Mouse (Mus musculus) CH12.LX (cell line): ENCODE measurements at regions not wholly inside any gene's neighbourhood (a gene's known extent, or its start where the extent isn't known, plus 50 kb on each side); places are given as distances from the start of the nearest gene placed in this dataset.
A peak's percentile ranks its signal among the peaks of the same experiment; 100 is the strongest.

Experiments used
- DNase-seq: peaks from one replicate; pipeline ENCODE4 v3.0.0-alpha.2; 2013; ENCODE audit errors: extremely low read depth
- H3K27ac ChIP-seq: 2 replicates; pipeline ENCODE4 v1.5.1; 2012; ENCODE audit warnings: low read depth, mild to moderate bottlenecking, control low read depth, moderate library complexity; ENCODE audit not compliant: insufficient read depth
- H3K27me3 ChIP-seq: replicated peaks from 2 replicates; pipeline ENCODE3; 2012; ENCODE audit warnings: inconsistent platforms
- H3K36me3 ChIP-seq, 2 experiments: replicated peaks in 1 of 2; 2 replicates each; pipeline versions ENCODE3 to v1.6.1; 2012; ENCODE audit warnings: inconsistent platforms in 1 of 2, low read length in 1 of 2, mild to moderate bottlenecking in 1 of 2, mixed read lengths in 1 of 2, moderate library complexity in 1 of 2; ENCODE audit not compliant: control insufficient read depth in 1 of 2, insufficient read depth in 1 of 2
- H3K4me1 ChIP-seq, 2 experiments: 2 replicates each; pipeline ENCODE4 v1.6.1; 2012; ENCODE audit warnings: inconsistent platforms in 1 of 2, moderate library complexity in 1 of 2; ENCODE audit not compliant: insufficient read depth in 2 of 2, control insufficient read depth in 1 of 2
- H3K4me2 ChIP-seq: 2 replicates; pipeline ENCODE4 v1.6.1; 2012; ENCODE audit warnings: low read depth, mild to moderate bottlenecking, control low read depth; ENCODE audit not compliant: poor library complexity, insufficient read depth, severe bottlenecking
- H3K4me3 ChIP-seq, 3 experiments: fragments of 150-350 bp in 1 of 3; sonication (generic) in 1 of 3; replicated peaks in 1 of 3; 2 replicates each; pipeline versions ENCODE3 to v1.5.1; 2011 to 2012; ENCODE audit warnings: low read depth in 2 of 3, low read length in 2 of 3, mild to moderate bottlenecking in 2 of 3, moderate library complexity in 2 of 3, control low read depth in 1 of 3, improper control_type of control experiment in 1 of 3, inconsistent platforms in 1 of 3, mixed read lengths in 1 of 3; ENCODE audit not compliant: poor library complexity in 1 of 3
- H3K79me2 ChIP-seq: replicated peaks from 2 replicates; pipeline ENCODE4 v1.6.1; 2012; ENCODE audit warnings: mild to moderate bottlenecking, moderate library complexity; ENCODE audit not compliant: control insufficient read depth, poor library complexity, insufficient read depth, severe bottlenecking; ENCODE audit errors: extremely low read depth
- H3K9ac ChIP-seq: 2 replicates; pipeline ENCODE4 v1.6.1; 2012; ENCODE audit warnings: low read depth, mild to moderate bottlenecking, control low read depth, moderate library complexity; ENCODE audit not compliant: insufficient read depth
- H3K9me3 ChIP-seq: replicated peaks from 2 replicates; pipeline ENCODE3; 2012; ENCODE audit warnings: low read length, inconsistent platforms, mixed read lengths
- CHD2 ChIP-seq: IDR thresholded peaks from 2 replicates; pipeline ENCODE4 v1.6.1; 2011; ENCODE audit warnings: low read length, improper control_type of control experiment
- CTCF ChIP-seq, 2 experiments: IDR thresholded peaks in 1 of 2; conservative IDR thresholded peaks in 1 of 2; 2 replicates each; pipeline ENCODE4 v1.5.1; 2011 to 2012; ENCODE audit warnings: low read depth in 2 of 2, low read length in 2 of 2, improper control_type of control experiment in 1 of 2, inconsistent platforms in 1 of 2, mild to moderate bottlenecking in 1 of 2, moderate library complexity in 1 of 2
- E2F4 ChIP-seq: IDR thresholded peaks from 2 replicates; pipeline ENCODE4 v1.6.1; 2011; ENCODE audit warnings: low read depth, low read length, improper control_type of control experiment; ENCODE audit not compliant: insufficient replicate concordance
- ELF1 ChIP-seq: IDR thresholded peaks from 2 replicates; pipeline ENCODE4 v1.6.1; 2014; ENCODE audit warnings: low read depth, mild to moderate bottlenecking, inconsistent platforms, low read length, improper control_type of control experiment
- JUND ChIP-seq: conservative IDR thresholded peaks from 2 replicates; pipeline ENCODE4 v1.6.1; 2011; ENCODE audit warnings: low read depth, low read length, improper control_type of control experiment
- MAFK ChIP-seq: IDR thresholded peaks from 2 replicates; pipeline ENCODE4 v1.6.1; 2011; ENCODE audit warnings: low read length, improper control_type of control experiment; ENCODE audit not compliant: insufficient replicate concordance
- MAX ChIP-seq: IDR thresholded peaks from 2 replicates; pipeline ENCODE4 v1.6.1; 2011; ENCODE audit warnings: low read length, improper control_type of control experiment
- MAZ ChIP-seq: IDR thresholded peaks from 2 replicates; pipeline ENCODE4 v1.6.1; 2012; ENCODE audit warnings: low read depth, mild to moderate bottlenecking, inconsistent platforms, low read length, improper control_type of control experiment, moderate library complexity
- MEF2A ChIP-seq: IDR thresholded peaks from 2 replicates; pipeline ENCODE4 v1.6.1; 2014; ENCODE audit warnings: low read depth, mild to moderate bottlenecking, inconsistent platforms, low read length, improper control_type of control experiment, borderline replicate concordance
- NELFE ChIP-seq: IDR thresholded peaks from 2 replicates; pipeline ENCODE4 v1.6.1; 2011; ENCODE audit warnings: low read depth, low read length, improper control_type of control experiment
- NRF1 ChIP-seq: IDR thresholded peaks from 2 replicates; pipeline ENCODE4 v1.6.1; 2014; ENCODE audit warnings: low read depth, mild to moderate bottlenecking, inconsistent platforms, low read length, improper control_type of control experiment, moderate library complexity
- PAX5 ChIP-seq: IDR thresholded peaks from 2 replicates; pipeline ENCODE4 v1.6.1; 2012; ENCODE audit warnings: low read length, inconsistent platforms, mixed read lengths
- POLR2AphosphoS2 ChIP-seq: IDR thresholded peaks from 2 replicates; pipeline ENCODE4 v1.6.1; 2011; ENCODE audit warnings: low read depth, low read length, improper control_type of control experiment
- RAD21 ChIP-seq: IDR thresholded peaks from 2 replicates; pipeline ENCODE4 v1.6.1; 2011; ENCODE audit warnings: low read depth, mild to moderate bottlenecking, low read length, improper control_type of control experiment, moderate library complexity
- SIN3A ChIP-seq: IDR thresholded peaks from 2 replicates; pipeline ENCODE4 v1.6.1; 2012; ENCODE audit warnings: low read length, improper control_type of control experiment, inconsistent platforms
- SMC3 ChIP-seq: IDR thresholded peaks from 2 replicates; pipeline ENCODE4 v1.6.1; 2011; ENCODE audit warnings: low read depth, low read length, improper control_type of control experiment
- TCF12 ChIP-seq: IDR thresholded peaks from 2 replicates; pipeline ENCODE4 v1.6.1; 2014; ENCODE audit warnings: low read depth, mild to moderate bottlenecking, inconsistent platforms, low read length, improper control_type of control experiment
- UBTF ChIP-seq: IDR thresholded peaks from 2 replicates; pipeline ENCODE4 v1.6.1; 2012; ENCODE audit warnings: low read depth, mild to moderate bottlenecking, inconsistent platforms, low read length, improper control_type of control experiment, moderate library complexity
- USF2 ChIP-seq: conservative IDR thresholded peaks from 2 replicates; pipeline ENCODE4 v1.6.1; 2011; ENCODE audit warnings: low read depth, low read length, improper control_type of control experiment
- ZKSCAN1 ChIP-seq: IDR thresholded peaks from 2 replicates; pipeline ENCODE4 v1.6.1; 2012; ENCODE audit warnings: low read depth, inconsistent platforms, low read length, improper control_type of control experiment, borderline replicate concordance
- ZMIZ1 ChIP-seq: IDR thresholded peaks from 2 replicates; pipeline ENCODE4 v1.6.1; 2012; ENCODE audit warnings: low read depth, mild to moderate bottlenecking, inconsistent platforms, low read length, improper control_type of control experiment
- dilution Hi-C: fragments of 300-500 bp; cut with MboI; formaldehyde crosslinking; loops from 2 replicates; pipeline ENCODE4 v1.14.3; 2020; ENCODE audit warnings: low sequenced_read_pairs; ENCODE audit not compliant: extremely low pct_unique_long_range_greater_than_20kb, extremely low pct_ligation_motif_present
- in situ Hi-C: fragments of 300-500 bp; cut with MboI; formaldehyde crosslinking; loops from 3 replicates; pipeline ENCODE4 v1.14.3; 2019; ENCODE audit warnings: low sequenced_read_pairs, low pct_ligation_motif_present, low pct_unique_long_range_greater_than_20kb, mixed read lengths

- no peak for DNase-seq
- no peak overlapping the region for H3K4me2 ChIP-seq
- in situ Hi-C loops: no loop called here
- H3K27ac ChIP-seq: no peak overlapping the region
- dilution Hi-C loops: no loop called here
- no peak for TF ChIP-seq ZKSCAN1
- TF ChIP-seq CHD2: no peak
- TF ChIP-seq ZMIZ1: no peak
- TF ChIP-seq MAX: no peak
- no peak for TF ChIP-seq ELF1
- TF ChIP-seq POLR2AphosphoS2: no peak
- no peak for TF ChIP-seq NELFE
- TF ChIP-seq CTCF (conservative IDR thresholded peaks at IDR 0.05 in 1 of 2, IDR thresholded peaks at IDR 0.05 in 1 of 2; ENCODE audit: low read depth in 2 of 2, low read length in 2 of 2): no peak
- no peak for TF ChIP-seq E2F4
- TF ChIP-seq MAZ: no peak
- no peak for TF ChIP-seq TCF12
- no peak for TF ChIP-seq PAX5
- no peak for TF ChIP-seq SMC3
- TF ChIP-seq JUND: no peak
- TF ChIP-seq USF2: no peak
- no peak for TF ChIP-seq UBTF
- no peak for TF ChIP-seq MEF2A
- no peak for TF ChIP-seq NRF1
- TF ChIP-seq SIN3A: no peak
- H3K9me3 ChIP-seq: peaks cover 7% of the 10 kb centered on the region
- no peaks in the 10 kb centered on the region for H3K79me2 ChIP-seq
- no peak overlapping the region for H3K4me3 ChIP-seq
- H3K36me3 ChIP-seq: no peaks in the 10 kb centered on the region
- no peaks in the 10 kb centered on the region for H3K27me3 ChIP-seq
- H3K4me1 ChIP-seq: peaks cover 3 to 8% of the 10 kb centered on the region in 2 experiments; a peak in 2 of 4 replicates
- no peak overlapping the region for H3K9ac ChIP-seq
Measured at GRCm38 (mm10) chr19:26510185-26510584, 94.7 kb upstream of the Smarca2 start.

DNA sequence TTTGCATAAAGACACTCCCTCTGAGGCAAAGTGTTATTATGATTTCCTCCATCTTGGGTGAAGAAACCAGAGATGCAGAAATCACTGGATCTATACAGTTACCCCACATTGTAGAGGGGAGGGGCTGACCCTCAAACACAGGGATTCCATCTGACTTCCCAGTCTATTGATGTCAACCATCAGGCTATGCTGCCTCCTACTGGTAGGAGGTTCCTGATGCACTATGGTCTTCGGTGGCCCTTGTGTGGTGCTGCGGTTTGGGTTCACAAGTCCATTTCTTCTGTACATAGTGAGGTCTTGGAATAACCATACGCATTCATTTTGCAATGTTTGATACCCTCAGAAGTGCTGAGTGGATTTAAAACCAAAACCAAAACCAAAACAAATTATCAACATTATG lies 94.0 kb upstream of the Smarca2 start:
- Histone ChIP-seq H3K4me2 (no peak overlapping the region), H3K4me1 (peaks cover 3 to 8% of the 10 kb centered on the region in 2 experiments; a peak in 2 of 4 replicates), H3K9me3 (peaks cover 3% of the 10 kb centered on the region), H3K79me2 (no peaks in the 10 kb centered on the region), H3K27me3 (no peaks in the 10 kb centered on the region), H3K9ac (no peak overlapping the region), H3K4me3 (no peak overlapping the region), H3K27ac (no peak overlapping the region), H3K36me3 (no peaks in the 10 kb centered on the region)
- in situ Hi-C loops: no loop called here
- peak; percentile 41 for DNase-seq
- dilution Hi-C loops: no loop called here
- TF ChIP-seq RAD21 (peak; percentile 70), MAFK (no peak), MAZ (no peak), SMC3 (peak; percentile 54), CTCF (conservative IDR thresholded peaks at IDR 0.05 in 1 of 2, IDR thresholded peaks at IDR 0.05 in 1 of 2; ENCODE audit: low read depth in 2 of 2, low read length in 2 of 2) (peak; percentile 57 to 78)
